Mouse (Mus musculus): Measurements from ENCODE around the gene 1700001C19Rik. TPM values are rescaled to one million over a fixed set of nuclear protein-coding genes. Genes with fewer than 3 reads are reported as not detected.

The 1700001C19Rik gene
- not detected for polyA plus RNA-seq (2017; shearing (Covaris generic))

GRCm38 (mm10) chr17:47436907-47437547 is at the start of gene 1700001C19Rik:
TSS of gene 1700001C19Rik (minus strand) at chr17:47437376.

GRCm38 (mm10) chr17:47436156-47436906 is 845 bp downstream of the 1700001C19Rik start, which contains the start of gene AI661453:
TSS of gene AI661453 (plus strand) at chr17:47436615.

GRCm38 (mm10) chr17:47400451-47400850 is 36.7 kb downstream of the 1700001C19Rik start, which contains the start of gene Guca1a:
TSS of gene Guca1a (minus strand) at chr17:47400584.

DNA sequence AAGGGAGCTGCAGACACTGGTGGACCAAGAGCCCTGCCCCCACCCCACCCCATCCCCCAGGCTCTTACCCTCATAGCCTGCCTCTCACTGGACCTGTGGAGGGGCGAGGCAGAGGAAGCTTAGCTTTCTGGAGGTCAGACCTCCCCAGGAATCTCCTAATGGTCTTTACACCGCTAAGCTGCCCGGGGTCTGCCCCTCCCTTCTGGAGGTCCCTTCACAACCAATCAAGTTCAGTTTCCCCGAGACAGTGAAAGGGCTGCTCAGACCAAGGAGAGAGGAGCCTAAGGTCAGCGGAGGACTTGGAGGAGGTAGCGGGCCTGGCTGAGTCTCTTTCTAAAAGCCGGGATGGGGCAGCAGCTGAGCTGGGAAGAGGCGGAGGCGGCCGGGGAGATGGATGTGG is 52.0 kb downstream of the 1700001C19Rik start, which contains the start of gene Guca1b:
Gene Guca1b, plus strand, starts transcription at position 249 of the 400 bp plus-strand sequence.

DNA sequence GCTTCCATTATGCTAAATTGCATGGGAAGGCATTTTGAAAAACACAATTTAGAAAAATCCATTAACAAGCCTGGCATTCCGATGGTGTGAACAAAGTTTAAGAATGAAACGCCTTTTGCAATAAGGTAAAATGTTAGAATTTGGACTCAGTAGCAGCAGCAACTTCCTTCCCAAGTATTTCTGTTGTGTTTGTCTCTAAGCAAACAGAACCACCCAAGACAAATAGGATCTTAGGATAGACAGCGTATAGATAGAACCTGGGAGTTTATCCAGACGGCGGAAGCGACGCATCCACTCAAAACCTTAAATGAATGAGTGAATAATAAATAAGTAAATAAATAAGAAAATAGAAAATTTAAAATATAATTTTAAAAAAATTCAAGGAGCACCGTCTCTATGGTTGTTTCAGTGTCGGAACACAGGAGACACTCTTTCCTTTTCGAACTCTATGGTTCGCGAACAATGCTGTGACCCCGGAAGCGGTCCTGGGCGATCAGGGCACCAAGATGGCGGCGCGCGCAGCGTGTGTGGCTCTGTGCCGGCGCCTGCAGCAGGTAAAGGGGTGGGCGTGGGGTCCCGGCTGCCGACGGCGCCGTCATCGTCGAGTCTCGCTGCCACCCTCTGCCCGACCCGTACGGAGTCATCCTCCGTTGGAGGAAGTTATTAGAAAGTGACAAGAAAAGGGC is 68.6 kb downstream of the 1700001C19Rik start, which contains the start of gene Mrps10:
Gene Mrps10, plus strand, starts transcription at position 487 of the 686 bp plus-strand sequence.

Other genes starting within 250 kb of the 1700001C19Rik start
- gene Mrps10, start 68.5 kb downstream of the 1700001C19Rik start, polyA plus RNA-seq (2017; shearing (Covaris generic)), result 27.2 TPM
- gene Guca1b, start 52.0 kb downstream of the 1700001C19Rik start, polyA plus RNA-seq (2017; shearing (Covaris generic)), result 1.7 TPM
- not detected for gene Guca1a, start 36.8 kb downstream of the 1700001C19Rik start, polyA plus RNA-seq (2017; shearing (Covaris generic))
- not detected for gene AI661453, start 761 bp downstream of the 1700001C19Rik start, polyA plus RNA-seq (2017; shearing (Covaris generic))
- 47.6 TPM for gene Taf8, start 64.9 kb upstream of the 1700001C19Rik start, polyA plus RNA-seq (2017; shearing (Covaris generic))
- gene Ccnd3, start 67.7 kb upstream of the 1700001C19Rik start, polyA plus RNA-seq (2017; shearing (Covaris generic)), result 327 TPM
- gene Bysl, start 174.1 kb upstream of the 1700001C19Rik start, polyA plus RNA-seq (2017; shearing (Covaris generic)), result 20.1 TPM
- 33.6 TPM for gene Med20, start 174.2 kb upstream of the 1700001C19Rik start, polyA plus RNA-seq (2017; shearing (Covaris generic))
- 3.0 TPM for gene Gm20517, start 174.2 kb upstream of the 1700001C19Rik start, polyA plus RNA-seq (2017; shearing (Covaris generic))
- 5.1 TPM for gene Usp49, start 193.3 kb upstream of the 1700001C19Rik start, polyA plus RNA-seq (2017; shearing (Covaris generic))